Mouse (Mus musculus) heart, postnatal 4 days (tissue): ENCODE results near the gene Pfkm. TPM values are rescaled to one million over a fixed set of nuclear protein-coding genes. Genes with fewer than 3 reads are reported as not detected.
A peak's percentile ranks its signal among the peaks of the same experiment; 100 is the strongest.

Experiments used
- DNase-seq: peaks from one replicate; pipeline ENCODE4 v3.0.0; 2021
- total RNA-seq, 2 experiments: library from RNA; stranded (reverse); gene quantifications; 2 replicates each; pipeline ENCODE4 v1.2.3; 2021

Gene Pfkm
- total RNA-seq, 2 experiments from 2014 or later = 413 to 425 TPM

- peak; percentile 27 for DNase-seq
Observed at GRCm38 (mm10) chr15:98173821-98174220, 81.4 kb downstream of the Pfkm start.

DNA sequence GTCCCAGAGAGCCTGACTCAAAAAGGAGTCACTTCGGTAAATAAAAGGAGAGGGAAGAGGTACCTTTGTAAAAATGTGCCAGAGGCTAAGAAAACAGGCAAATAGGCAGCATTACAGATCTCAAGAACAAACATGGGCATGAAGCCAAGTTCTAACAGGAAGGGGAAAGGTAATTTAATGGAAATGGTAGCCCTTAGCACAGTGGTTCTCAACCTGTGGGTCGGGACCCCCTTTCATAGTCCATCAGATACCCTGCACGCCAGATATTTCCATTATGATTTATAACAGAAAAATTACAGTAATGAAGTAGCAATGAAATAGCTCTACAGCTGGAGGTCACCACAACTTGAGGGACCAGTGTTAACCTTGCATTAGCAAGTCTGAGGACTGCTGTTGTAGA lies 84.9 kb downstream of the Pfkm start:
- no peak for DNase-seq

- DNase-seq = no peak
Observed at GRCm38 (mm10) chr15:98180567-98181131, 88.3 kb downstream of the Pfkm start.

- peak; percentile 96 for DNase-seq
Observed at GRCm38 (mm10) chr15:98181132-98181711, 88.8 kb downstream of the Pfkm start.

Other genes with a start within 250 kb of the Pfkm start
- gene Hdac7, start 248.1 kb upstream of the Pfkm start, total RNA-seq = 10 to 100 TPM; 51.6 to 52.0 TPM
- gene Vdr, start 182.0 kb upstream of the Pfkm start, total RNA-seq = 1 to 10 TPM; 2.8 to 3.0 TPM
- 10 to 100 TPM; 20.5 to 20.6 TPM for gene Tmem106c, start 128.4 kb upstream of the Pfkm start, total RNA-seq
- gene Col2a1, start 87.9 kb upstream of the Pfkm start, total RNA-seq = 1 to 10 TPM; 1.1 to 1.3 TPM
- 10 to 100 TPM; 23.5 to 27.2 TPM for gene Senp1, start 1.2 kb downstream of the Pfkm start, total RNA-seq
- gene Asb8, start 73.0 kb downstream of the Pfkm start, total RNA-seq = 100 to 1,000 TPM in 1 of 2 experiments, 10 to 100 TPM in 1; 97.9 to 103 TPM
- gene Ccdc184, start 74.6 kb downstream of the Pfkm start, total RNA-seq = under 1 TPM; 0.74 to 0.92 TPM
- not detected for gene Olfr288, start 103.0 kb downstream of the Pfkm start, total RNA-seq
- gene Gm44579, start 128.4 kb downstream of the Pfkm start, total RNA-seq = not detected
- not detected for gene Olfr287, start 128.5 kb downstream of the Pfkm start, total RNA-seq
- not detected for gene Olfr286, start 141.9 kb downstream of the Pfkm start, total RNA-seq
- gene H1fnt, start 164.7 kb downstream of the Pfkm start, total RNA-seq = not detected
- gene Zfp641, start 203.6 kb downstream of the Pfkm start, total RNA-seq = 1 to 10 TPM; 4.9 to 5.3 TPM
- not detected for gene Olfr285, start 224.8 kb downstream of the Pfkm start, total RNA-seq
- not detected for gene Olfr284, start 248.4 kb downstream of the Pfkm start, total RNA-seq